Mouse (Mus musculus) mouse trophoblast stem cell (cell line): ENCODE data around the gene Bmp2k.

Source experiments
- in situ Hi-C, 2 experiments: fragments of 300-500 bp; cut with MseI, MboI; formaldehyde crosslinking; loops; 2 replicates in 1 of 2; 3 replicates in 1 of 2; pipeline ENCODE4 v1.15.1; 2025

The Bmp2k gene

GRCm38 (mm10) chr5:97054166-97054565 is 56.7 kb downstream of the Bmp2k start:
- in situ Hi-C loops = loop anchor here in 1 of 2 experiments (10.0 kb wide), 1 partner anchor 179 kb away; no protein-coding TSS in a partner anchor

- in situ Hi-C loops = loop anchor here in 1 of 2 experiments (10.0 kb wide), 1 partner anchor 180 kb away; no protein-coding TSS in a partner anchor
Observed at GRCm38 (mm10) chr5:97054801-97055200, 57.3 kb downstream of the Bmp2k start.

- in situ Hi-C loops = loop anchor here in 1 of 2 experiments (10.0 kb wide), 1 partner anchor 181 kb away; no protein-coding TSS in a partner anchor
Observed at GRCm38 (mm10) chr5:97055511-97056068, 58.1 kb downstream of the Bmp2k start.

- in situ Hi-C loops = loop anchor here in 1 of 2 experiments (10.0 kb wide), 1 partner anchor 182 kb away; no protein-coding TSS in a partner anchor
Observed at GRCm38 (mm10) chr5:97056359-97056758, 58.9 kb downstream of the Bmp2k start.

GRCm38 (mm10) chr5:97056791-97057450 is 59.4 kb downstream of the Bmp2k start:
- in situ Hi-C loops = loop anchor here in 1 of 2 experiments (10.0 kb wide), 1 partner anchor 182 kb away; no protein-coding TSS in a partner anchor

GRCm38 (mm10) chr5:97060864-97061263 is 63.4 kb downstream of the Bmp2k start:
- in situ Hi-C loops = no loop called here

- in situ Hi-C loops = no loop called here
Observed at GRCm38 (mm10) chr5:97062041-97062440, 64.6 kb downstream of the Bmp2k start.

GRCm38 (mm10) chr5:97065746-97066145 is 68.3 kb downstream of the Bmp2k start:
- in situ Hi-C loops = no loop called here

- in situ Hi-C loops = no loop called here
Observed at GRCm38 (mm10) chr5:97075476-97076151, 78.1 kb downstream of the Bmp2k start.

GRCm38 (mm10) chr5:97076167-97076566 is 78.7 kb downstream of the Bmp2k start:
- in situ Hi-C loops = no loop called here

- in situ Hi-C loops = no loop called here
Observed at GRCm38 (mm10) chr5:97077676-97078075, 80.2 kb downstream of the Bmp2k start.

GRCm38 (mm10) chr5:97078641-97079040 is 81.2 kb downstream of the Bmp2k start:
- in situ Hi-C loops = no loop called here

- in situ Hi-C loops = no loop called here
Observed at GRCm38 (mm10) chr5:97081481-97081880, 84.0 kb downstream of the Bmp2k start.

GRCm38 (mm10) chr5:97083701-97084100 is 86.2 kb downstream of the Bmp2k start:
- in situ Hi-C loops = no loop called here

- in situ Hi-C loops = no loop called here
Observed at GRCm38 (mm10) chr5:97084541-97084940, 87.1 kb downstream of the Bmp2k start.

GRCm38 (mm10) chr5:97085071-97085470 is 87.6 kb downstream of the Bmp2k start:
- in situ Hi-C loops = no loop called here

- in situ Hi-C loops = no loop called here
Observed at GRCm38 (mm10) chr5:97087030-97087630, 89.6 kb downstream of the Bmp2k start.

- in situ Hi-C loops = no loop called here
Observed at GRCm38 (mm10) chr5:97087746-97088145, 90.3 kb downstream of the Bmp2k start.

- in situ Hi-C loops = no loop called here
Observed at GRCm38 (mm10) chr5:97088231-97088630, 90.7 kb downstream of the Bmp2k start.

- in situ Hi-C loops = no loop called here
Observed at GRCm38 (mm10) chr5:97089426-97089825, 91.9 kb downstream of the Bmp2k start.

GRCm38 (mm10) chr5:97090034-97090784 is 92.7 kb downstream of the Bmp2k start:
- in situ Hi-C loops = no loop called here
